ENCODE assay signal across 19 mouse cellular contexts in genomic region chr2:146087411-146087810, GRCm38 (mm10).
"Had no signal": no experiment of that assay in that cellular context is flagged by ENCODE, and none has a peak within 500 bp of the region (broad histone marks: within the 10 kb centered on the region; RNA-seq: fewer than 3 reads in every experiment).

No protein-coding gene starts in this region.

- DNase-seq: liver, postnatal 0 days; lung, adult 2 months; lung, postnatal 10 days; lung, postnatal 4 days; midbrain, embryonic 14.5 days; retina, postnatal 1 day; right cerebral cortex, adult 18-20 months; right cerebral cortex, postnatal 25 days; right cerebral cortex, postnatal 4 days; spleen, adult 18-20 months; thymus, adult 18-20 months; thymus, postnatal 14 days; thymus, postnatal 36 days had no signal

- H3K4me2 ChIP-seq: lung, embryonic 15.5 days; midbrain, embryonic 12.5 days; neural tube, embryonic 13.5 days; neural tube, embryonic 15.5 days had no signal

- ATAC-seq: liver, postnatal 0 days; midbrain, embryonic 16.5 days had no signal

- H3K27ac ChIP-seq: lung, embryonic 15.5 days; midbrain, embryonic 12.5 days; neural tube, embryonic 13.5 days; neural tube, embryonic 15.5 days had no signal

- H3K36me3 ChIP-seq: lung, embryonic 15.5 days; midbrain, embryonic 12.5 days; neural tube, embryonic 13.5 days; neural tube, embryonic 15.5 days had no signal

- H3K9me3 ChIP-seq: lung, embryonic 15.5 days; midbrain, embryonic 12.5 days; neural tube, embryonic 13.5 days; neural tube, embryonic 15.5 days had no signal

- H3K9ac ChIP-seq: liver, postnatal 0 days; lung, embryonic 15.5 days; midbrain, embryonic 12.5 days; neural tube, embryonic 13.5 days; neural tube, embryonic 15.5 days had no signal

- H3K4me3 ChIP-seq: lung, embryonic 15.5 days; midbrain, embryonic 12.5 days; myocyte; neural tube, embryonic 13.5 days; neural tube, embryonic 15.5 days had no signal

- H3K27me3 ChIP-seq: lung, embryonic 15.5 days; midbrain, embryonic 12.5 days; neural tube, embryonic 13.5 days; neural tube, embryonic 15.5 days had no signal

- H3K4me1 ChIP-seq: lung, embryonic 15.5 days had no signal
